Mouse (Mus musculus): ENCODE results near the gene Trpm4.
"Not testable (repeated sequence)": the region's sequence is repeated elsewhere in the genome, so short reads cannot be mapped to it uniquely, and the experiment has no call there.

Trpm4 gene

GRCm38 (mm10) chr7:45333431-45333982 is at the start of gene Trpm4:
TSS of gene Trpm4 (minus strand) at chr7:45333780.
- peak; percentile 82 to 83 for DNase-seq (ENCODE audit: low spot score in 2 of 2)

DNA sequence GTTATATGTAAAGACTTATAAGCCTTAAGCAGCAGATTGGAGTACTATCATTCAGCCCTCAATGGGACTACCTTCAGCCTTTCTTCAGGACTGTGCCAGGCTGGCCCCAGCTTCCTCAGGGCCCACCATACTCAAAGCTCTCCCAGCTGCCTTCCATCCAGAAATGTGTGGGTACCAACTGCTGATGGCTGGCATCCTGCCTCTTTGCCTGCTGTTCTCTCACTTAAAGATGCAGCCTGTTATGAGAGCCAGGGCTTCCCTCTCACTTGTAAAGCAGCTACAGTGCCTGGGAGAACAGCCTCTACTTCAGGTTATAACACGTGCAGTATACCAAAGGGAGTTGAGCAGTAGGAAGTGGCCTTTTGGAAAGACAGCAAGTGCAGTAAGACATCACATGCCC is 42.5 kb upstream of the Trpm4 start:
- DNase-seq (ENCODE audit: low spot score in 2 of 2), result no peak

- DNase-seq (ENCODE audit: low spot score in 2 of 2), result no peak
Observed at GRCm38 (mm10) chr7:45374620-45375019, 41.0 kb upstream of the Trpm4 start.

- DNase-seq (ENCODE audit: low spot score in 2 of 2), result no peak
Observed at GRCm38 (mm10) chr7:45372371-45372770, 38.8 kb upstream of the Trpm4 start.

- peak; percentile 92 to 93 for DNase-seq (ENCODE audit: low spot score in 2 of 2)
Observed at GRCm38 (mm10) chr7:45370475-45371311, 37.1 kb upstream of the Trpm4 start, which contains the start of gene Lin7b. TSS of gene Lin7b (minus strand) at chr7:45370583.

DNA sequence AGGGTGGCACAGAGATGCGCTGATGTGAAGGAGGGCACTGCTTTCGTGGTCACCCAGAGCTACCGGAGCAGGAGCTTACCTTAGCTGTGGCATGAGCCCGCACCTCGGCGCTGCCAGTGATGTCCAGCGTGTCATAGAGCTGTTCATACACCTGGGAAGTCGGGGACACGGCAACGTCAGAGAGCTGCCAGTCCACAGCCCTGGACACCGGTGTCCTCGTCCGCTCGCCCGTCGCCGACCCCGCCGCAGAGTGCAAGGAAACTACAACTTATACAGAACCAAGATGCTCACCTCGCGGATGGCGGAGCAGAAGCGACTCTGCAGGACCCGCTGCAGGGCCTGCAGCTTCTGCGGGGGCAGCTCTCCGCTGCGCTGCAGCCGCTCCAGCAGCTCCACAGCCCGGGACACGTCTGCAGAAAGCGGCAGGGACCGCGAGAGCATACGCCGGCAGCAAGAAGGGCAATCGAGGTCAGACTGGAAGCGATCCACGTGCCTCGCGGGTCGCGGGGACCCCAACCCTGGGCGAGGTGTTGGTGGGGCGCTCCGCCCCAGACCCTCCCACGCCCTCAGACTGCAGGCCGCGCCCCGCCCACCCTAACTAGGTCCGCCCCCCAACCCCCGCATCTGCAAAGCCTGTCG is 36.4 kb upstream of the Trpm4 start:
- no peak for DNase-seq (ENCODE audit: low spot score in 2 of 2)

- no peak for DNase-seq (ENCODE audit: low spot score in 2 of 2)
Observed at GRCm38 (mm10) chr7:45369022-45369745, 35.6 kb upstream of the Trpm4 start.

DNA sequence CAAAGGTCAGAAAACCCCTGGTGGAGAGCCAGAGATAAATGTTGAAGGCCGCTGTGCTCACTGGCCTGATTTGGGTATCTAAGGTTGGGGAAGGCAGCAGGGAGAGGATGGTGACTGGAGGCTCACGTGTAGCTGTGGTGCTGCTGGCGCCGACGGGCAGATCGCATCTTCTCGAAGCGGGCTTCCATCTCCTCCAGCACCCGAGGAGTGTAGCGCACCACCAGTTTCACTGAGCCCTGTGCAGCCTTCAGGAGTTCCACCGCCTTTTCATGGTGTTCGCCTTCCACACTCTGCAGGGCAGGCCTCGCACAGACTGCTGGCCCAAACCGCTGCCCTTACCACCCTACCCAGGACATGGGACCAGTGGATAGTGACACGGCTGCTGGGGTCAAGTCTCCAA is 34.6 kb upstream of the Trpm4 start:
- DNase-seq (ENCODE audit: low spot score in 2 of 2), result no peak

DNA sequence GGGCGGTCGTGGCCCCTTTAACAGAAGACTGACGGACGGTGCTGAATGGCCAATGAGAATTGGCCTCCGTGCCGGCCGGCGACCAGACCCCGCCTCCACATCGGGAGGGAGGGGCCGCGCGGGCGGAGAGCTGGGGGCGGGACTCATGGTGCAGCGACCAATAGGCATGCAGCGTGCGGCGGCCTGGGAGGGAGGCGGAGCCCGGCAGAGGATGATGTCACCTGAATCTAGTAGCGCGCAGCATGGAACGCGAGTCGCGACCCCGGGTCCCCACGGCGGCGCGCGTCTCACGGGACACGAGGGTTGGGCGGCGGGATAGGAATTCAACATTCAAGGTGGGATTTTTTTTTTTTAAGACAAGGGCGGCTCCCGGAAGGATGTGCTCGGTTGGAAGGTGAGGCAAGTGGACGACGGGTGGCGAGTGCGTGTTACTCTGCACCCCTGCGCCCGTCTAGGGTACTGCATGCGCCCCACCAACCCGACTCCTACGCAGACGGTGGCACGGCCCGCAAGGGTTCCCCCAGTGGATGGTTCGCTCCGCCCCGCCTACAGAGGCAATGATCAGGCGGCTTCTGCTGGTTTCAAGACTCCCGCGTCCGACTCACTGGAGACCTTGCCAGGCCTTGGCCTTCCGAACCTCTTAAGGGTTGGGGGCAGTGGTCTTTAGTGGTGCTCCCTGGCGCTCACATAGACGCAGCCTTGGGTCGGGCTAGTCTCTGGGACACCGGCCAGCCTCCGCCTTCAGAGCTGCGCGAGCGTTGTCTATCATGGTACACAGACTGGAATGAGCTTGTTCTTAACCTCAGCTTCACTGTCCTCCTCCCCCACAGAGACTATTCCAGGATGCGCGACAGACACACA is 33.7 kb upstream of the Trpm4 start:
- DNase-seq (ENCODE audit: low spot score in 2 of 2), result peak; percentile 94 to 95

GRCm38 (mm10) chr7:45366652-45367019 is 33.1 kb upstream of the Trpm4 start, which contains the start of gene Ppfia3:
TSS of gene Ppfia3 (minus strand) at chr7:45367019.
- no peak for DNase-seq (ENCODE audit: low spot score in 2 of 2)

GRCm38 (mm10) chr7:45365742-45366651 is 32.4 kb upstream of the Trpm4 start:
- no peak for DNase-seq (ENCODE audit: low spot score in 2 of 2)

DNA sequence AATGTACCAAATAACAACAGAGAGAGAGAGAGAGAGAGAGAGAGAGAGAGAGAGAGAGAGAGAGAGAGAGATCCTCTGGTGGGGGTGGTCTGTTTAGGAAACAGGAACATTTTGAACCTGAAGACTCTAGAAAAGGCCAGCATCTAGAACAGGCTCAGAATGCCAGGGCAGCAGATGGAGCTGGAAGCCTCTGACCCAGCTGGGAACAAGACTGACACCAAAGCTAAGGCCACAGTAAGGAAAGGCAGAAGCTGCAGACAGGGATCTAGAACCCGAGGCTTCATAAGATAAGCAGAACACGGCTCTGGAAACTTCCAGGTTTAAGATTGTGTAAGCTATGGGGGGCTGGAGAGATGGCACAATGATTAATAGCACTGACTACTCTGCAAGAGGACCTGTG is 30.4 kb upstream of the Trpm4 start:
- no peak for DNase-seq (ENCODE audit: low spot score in 2 of 2)

DNA sequence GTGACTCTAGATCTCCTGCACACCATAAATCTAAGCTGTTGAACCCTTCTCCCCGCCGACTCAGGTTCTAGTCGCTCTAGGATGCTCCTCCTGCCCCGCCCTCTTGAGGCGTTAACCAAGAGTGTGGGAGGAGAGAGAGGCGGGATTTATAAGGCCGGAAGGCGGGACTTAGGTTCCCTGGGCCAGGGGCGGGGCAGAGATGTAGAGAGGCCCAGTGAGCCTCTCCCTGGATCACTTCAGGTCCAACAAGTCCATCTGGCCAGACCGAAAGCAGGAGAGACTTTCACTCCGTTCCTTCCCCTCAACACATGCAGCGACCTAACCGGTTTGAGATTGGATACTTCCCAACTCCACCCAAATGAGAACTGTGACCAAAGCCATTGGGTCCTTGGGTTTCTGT is 29.2 kb upstream of the Trpm4 start:
- DNase-seq (ENCODE audit: low spot score in 2 of 2), result peak; percentile 53 to 64

GRCm38 (mm10) chr7:45361243-45361804 is 27.7 kb upstream of the Trpm4 start:
- peak; percentile 86 for DNase-seq (ENCODE audit: low spot score in 2 of 2)

DNA sequence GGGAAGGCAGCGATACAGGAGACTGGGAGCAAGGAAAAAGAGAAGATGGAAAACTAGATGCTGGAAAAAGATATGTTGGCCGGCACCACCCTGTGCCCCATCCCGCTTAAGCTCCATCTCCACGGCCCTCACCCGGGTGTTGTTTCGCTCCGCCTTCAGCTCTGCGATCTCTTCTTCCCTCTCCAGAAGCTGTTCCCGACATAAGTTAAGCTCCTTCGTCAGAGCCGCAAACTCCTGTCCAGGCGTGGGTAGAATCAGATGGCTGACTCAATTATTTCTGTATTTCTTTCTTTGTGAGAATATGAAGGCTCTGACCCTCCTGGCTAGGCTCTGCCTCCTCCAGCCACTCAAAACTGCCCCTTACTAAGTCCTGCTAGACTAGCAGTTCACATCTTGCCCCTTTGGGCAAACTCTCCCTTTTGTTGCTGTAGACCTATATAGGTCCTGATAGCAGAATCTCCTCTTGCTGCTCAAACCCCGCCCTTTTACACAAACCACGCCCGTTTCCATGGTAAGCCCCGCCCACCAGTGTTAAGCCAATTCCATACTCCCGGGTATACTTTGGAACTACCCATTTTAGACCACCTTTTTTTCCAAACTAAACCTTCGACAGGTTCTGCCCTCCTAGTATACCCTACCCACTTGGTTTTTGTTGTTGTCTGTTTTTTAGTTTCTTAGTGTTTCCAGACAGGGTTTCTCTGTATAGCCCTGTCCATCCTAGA is 27.0 kb upstream of the Trpm4 start:
- no peak for DNase-seq (ENCODE audit: low spot score in 2 of 2)

- DNase-seq (ENCODE audit: low spot score in 2 of 2), result not testable (repeated sequence)
Observed at GRCm38 (mm10) chr7:45359081-45359480, 25.5 kb upstream of the Trpm4 start.

DNA sequence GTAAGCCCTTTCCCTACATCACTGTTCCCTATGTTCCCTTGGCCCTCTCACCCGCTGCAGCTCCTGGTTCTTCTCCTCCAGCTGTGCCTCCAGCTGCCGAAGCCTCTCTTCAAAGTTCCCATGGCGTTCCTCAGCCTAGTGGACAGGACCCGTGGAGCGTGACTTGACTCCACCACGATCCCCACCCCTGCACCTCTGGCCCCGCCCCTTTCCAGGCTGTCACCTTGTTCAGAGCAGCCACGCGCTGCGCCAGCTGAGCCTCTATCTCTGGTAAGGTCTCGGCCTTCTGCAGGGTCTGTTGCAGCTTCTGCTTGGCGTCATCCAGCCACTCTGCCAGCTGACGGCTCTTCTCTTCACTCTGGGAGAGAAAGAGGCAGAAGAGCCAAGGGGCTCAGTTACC is 22.5 kb upstream of the Trpm4 start:
- no peak for DNase-seq (ENCODE audit: low spot score in 2 of 2)

DNA sequence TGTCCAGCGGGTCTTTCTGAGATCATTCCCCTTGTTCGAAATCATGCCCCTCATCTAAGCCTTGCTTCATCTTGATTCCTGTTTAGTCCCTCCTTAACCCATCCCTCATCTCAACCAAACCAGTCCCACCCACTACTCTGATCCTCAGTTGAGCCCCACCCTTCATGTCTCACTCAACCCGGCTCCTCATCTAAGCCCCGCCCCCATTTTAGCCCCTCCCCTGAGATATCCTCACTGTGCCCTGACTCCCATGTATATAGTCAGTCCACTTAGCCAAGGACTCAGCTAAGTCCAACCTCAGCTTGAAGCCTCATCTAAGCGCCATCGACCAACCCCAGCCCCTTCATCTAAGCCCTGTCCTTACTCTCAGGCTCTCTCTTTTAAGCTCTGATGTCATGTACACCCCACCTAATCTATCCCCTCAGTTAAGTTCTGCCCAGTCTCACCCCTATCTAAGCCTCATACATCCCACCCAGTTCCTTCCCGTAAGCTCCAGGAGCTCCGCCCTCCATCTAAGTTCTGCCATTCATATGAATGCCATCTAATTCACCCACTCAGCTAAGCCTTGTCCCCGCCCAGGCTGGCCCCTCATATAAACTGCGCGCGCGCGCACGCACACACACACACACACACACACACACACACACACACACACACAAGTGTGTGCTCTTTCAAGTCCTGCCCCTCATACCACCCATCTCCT is 21.9 kb upstream of the Trpm4 start:
- DNase-seq (ENCODE audit: low spot score in 2 of 2), result no peak

Measured in spleen, postnatal 36 days (tissue).